Mouse (Mus musculus): ENCODE measurements around the gene Cwc25.
"Not testable (repeated sequence)": the region's sequence is repeated elsewhere in the genome, so short reads cannot be mapped to it uniquely, and the experiment has no call there.

Cwc25 gene

GRCm38 (mm10) chr11:97771410-97771809, 5.1 kb upstream of the Cwc25 start:
- no peak for DNase-seq

GRCm38 (mm10) chr11:97769704-97770103, 3.3 kb upstream of the Cwc25 start:
- DNase-seq, result no peak

GRCm38 (mm10) chr11:97761638-97762037, 4.7 kb downstream of the Cwc25 start:
- no peak for DNase-seq

- DNase-seq, result no peak
Measured at GRCm38 (mm10) chr11:97758942-97759341, 7.4 kb downstream of the Cwc25 start.

GRCm38 (mm10) chr11:97758125-97758524, 8.2 kb downstream of the Cwc25 start:
- no peak for DNase-seq

DNA sequence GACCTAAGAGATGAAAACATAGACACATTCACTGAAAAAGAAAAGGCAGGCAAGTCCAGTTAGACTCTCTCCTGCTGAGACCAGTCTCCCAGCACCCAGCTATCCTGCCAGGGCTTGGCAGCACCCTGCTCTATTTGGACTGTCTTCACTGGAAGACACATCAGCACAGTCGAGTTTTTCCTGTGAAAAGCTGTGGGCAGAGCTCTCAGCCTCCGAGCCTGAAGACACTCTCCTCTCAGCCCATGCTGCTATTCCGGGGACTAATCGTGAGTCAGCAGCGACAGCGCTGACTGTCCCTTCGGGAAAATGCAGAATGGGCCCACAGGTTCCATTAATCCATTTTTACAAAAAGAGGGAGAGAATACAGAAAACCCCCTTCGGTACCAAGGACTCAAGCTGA, 13.1 kb downstream of the Cwc25 start:
- no peak for DNase-seq

GRCm38 (mm10) chr11:97748496-97748895, 17.9 kb downstream of the Cwc25 start:
- no peak for DNase-seq

DNA sequence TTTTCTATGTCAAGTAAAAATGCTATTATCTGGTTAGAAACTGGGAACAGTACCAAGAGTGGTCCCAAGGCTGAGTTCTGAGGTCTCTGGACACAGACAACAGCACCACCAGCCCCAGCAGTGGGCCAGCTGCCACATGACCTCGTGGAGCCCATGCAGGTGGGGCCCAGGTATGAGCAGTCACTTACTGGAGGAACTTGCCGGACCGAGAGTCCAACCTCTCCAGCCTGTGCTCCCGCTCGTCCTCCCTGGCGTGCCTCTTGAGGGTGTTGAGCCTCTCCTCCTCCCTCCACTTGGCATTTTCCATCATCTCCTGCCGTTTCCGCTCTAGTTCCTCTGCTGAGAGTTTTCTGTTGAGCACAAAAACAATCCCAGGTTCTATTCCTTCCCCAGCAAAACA, 18.6 kb downstream of the Cwc25 start:
- DNase-seq, result no peak

GRCm38 (mm10) chr11:97745331-97745721, 21.0 kb downstream of the Cwc25 start:
- no peak for DNase-seq

DNA sequence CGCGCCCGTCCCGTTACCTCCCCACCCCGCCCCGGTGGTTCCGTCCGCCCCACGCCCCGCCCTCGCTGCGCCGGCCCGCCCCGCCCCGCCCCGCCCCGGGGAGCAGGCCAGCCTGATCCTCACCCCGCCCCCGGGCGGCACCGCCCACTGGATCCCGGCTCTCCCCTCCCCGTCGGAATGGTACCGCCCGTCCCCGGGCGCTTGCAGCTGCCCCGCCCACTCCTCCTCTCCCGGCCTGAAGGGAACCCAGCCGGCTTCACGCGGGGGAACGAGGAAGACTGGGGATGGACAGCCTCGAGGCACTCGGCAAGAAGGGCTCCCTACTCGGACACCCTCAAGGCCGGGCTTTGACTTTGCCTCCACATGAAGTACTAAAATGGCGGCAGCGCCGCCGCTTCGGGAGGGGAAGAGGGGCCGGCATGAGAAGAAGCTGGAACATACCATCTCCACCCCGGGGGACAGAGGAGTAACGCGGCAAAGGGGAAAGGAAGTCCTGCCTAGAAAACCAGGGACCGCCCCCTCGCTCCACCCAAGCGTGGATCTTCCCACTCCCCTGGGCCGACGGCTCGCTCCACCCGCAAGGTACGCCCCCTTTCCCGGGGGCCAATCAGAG, 21.5 kb downstream of the Cwc25 start:
- DNase-seq, result peak; percentile 99

GRCm38 (mm10) chr11:97744063-97744717, 22.2 kb downstream of the Cwc25 start, which contains the start of gene Pip4k2b:
Gene Pip4k2b, minus strand, starts transcription at chr11:97744704.
- no peak for DNase-seq

GRCm38 (mm10) chr11:97743423-97743822, 22.9 kb downstream of the Cwc25 start:
- no peak for DNase-seq

GRCm38 (mm10) chr11:97742591-97742990, 23.8 kb downstream of the Cwc25 start:
- DNase-seq, result no peak

- DNase-seq, result no peak
Measured at GRCm38 (mm10) chr11:97742157-97742556, 24.2 kb downstream of the Cwc25 start.

GRCm38 (mm10) chr11:97740190-97740589, 26.2 kb downstream of the Cwc25 start:
- DNase-seq, result no peak

DNA sequence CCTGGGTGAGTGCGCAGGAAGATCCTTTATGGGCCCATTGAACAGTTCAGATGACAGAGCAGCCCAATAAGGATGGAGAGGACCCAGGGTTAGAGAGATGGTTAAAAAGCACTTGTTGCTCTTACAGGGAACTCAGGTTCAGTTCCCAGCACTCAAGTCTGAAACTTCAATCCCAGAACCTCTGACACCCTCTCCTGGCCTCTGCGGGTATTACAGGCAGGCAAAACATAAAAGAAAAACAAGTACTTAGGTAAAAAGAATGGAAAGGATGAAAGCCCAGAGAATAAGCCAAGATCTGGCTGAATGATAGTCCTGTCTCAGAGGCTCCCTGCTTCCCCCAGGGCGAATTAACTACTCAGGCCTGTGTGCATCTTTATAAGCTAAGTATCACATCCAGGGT, 27.2 kb downstream of the Cwc25 start:
- no peak for DNase-seq

- DNase-seq, result no peak
Measured at GRCm38 (mm10) chr11:97738703-97739102, 27.7 kb downstream of the Cwc25 start.

DNA sequence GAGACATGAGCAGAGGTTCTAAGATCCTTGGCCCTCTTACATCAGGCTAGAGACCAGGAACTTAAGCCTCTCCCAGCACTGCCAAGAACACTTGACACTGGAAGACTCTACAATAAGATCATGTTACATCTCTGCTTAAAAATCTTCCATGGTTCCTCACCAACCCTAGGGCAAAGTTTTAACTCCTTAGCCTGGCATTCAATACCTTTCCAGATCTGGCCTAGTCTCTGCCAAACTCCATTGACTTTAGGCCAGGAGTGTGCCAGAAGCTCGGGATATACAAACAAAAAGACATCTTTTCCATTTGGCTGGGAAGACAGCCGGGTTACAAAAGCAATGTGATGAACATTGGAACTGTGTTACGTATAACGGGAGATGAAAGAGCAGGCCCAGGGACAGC, 28.8 kb downstream of the Cwc25 start:
- no peak for DNase-seq

DNA sequence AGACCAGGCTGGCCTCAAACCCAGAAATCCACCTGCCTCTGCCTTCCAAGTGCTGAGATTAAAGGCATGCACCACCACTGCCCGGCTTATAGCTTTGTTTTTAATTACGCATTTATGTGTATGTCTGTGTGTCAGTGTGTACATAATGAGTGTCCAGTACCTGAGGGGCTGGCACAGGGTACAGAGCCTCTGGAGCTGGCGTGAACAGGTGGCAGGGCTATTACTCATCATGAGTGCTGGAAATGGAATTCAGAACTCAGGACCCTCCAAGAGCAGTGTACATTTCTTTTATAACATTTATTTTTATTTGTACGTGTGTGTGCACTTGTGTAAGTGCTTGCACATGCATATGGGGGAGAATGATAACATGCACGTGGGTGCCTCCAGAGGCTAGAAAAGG, 29.7 kb downstream of the Cwc25 start:
- no peak for DNase-seq

DNA sequence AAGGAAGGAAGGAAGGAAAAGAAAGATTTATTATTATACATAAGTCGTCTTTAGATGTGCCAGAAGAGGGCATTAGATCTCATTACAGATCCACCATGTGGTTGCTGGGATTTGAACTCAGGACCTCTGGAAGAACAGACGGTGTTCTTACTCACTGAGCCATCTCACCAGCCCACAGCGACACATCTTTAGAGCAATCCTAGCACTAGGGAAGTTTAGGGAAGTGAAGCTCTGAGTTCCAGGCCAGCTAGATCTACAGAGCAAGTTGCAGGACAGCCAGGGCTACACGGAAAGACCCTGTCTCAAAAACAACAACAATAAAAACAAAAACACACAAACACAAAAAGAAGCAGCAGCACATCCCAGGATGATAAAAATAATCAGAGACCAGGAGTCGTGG, 31.5 kb downstream of the Cwc25 start:
- DNase-seq, result not testable (repeated sequence)

GRCm38 (mm10) chr11:97733689-97734088, 32.7 kb downstream of the Cwc25 start:
- DNase-seq, result no peak

GRCm38 (mm10) chr11:97728730-97729129, 37.6 kb downstream of the Cwc25 start:
- DNase-seq, result no peak

DNA sequence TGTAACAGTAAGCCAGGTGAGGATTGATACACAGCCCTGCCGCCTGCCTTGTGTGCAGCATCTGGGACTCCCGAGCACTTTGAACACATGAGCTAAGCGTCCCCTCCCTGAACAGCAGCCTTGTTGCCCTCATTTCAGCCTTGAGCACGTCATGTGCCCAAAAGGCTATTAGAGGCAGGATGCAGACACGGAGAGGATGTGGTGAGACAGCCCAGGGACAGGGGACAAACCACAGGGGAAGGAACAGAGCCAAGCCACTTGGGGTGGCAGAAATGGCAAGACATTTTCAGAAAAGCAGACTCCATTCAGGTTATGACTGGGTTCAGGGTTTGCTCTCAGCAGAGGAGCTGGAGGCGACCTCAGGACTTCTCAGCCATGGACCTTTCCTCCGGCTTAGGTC, 38.0 kb downstream of the Cwc25 start:
- no peak for DNase-seq

DNA sequence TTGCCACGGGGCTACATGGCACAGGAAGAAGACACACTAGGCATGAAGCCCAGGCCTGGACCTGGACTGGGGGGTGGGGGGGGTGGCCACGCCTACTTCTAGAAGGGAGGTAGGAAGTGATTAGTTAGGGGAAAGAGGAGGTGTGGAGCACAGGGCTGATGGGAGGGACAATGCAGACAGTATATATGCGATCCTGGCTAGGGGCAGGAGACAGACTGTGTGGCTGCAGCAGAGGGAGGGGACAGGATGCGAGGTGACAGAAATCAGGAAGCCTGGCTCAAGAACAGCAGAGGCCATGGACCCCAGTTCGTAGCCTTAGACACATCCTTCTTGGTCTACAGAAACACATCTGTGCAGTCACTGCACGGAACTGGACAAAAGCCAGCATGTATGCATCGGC, 42.6 kb downstream of the Cwc25 start:
- DNase-seq, result no peak

GRCm38 (mm10) chr11:97721338-97721737, 45.0 kb downstream of the Cwc25 start:
- no peak for DNase-seq
